Mouse (Mus musculus) brain, embryonic 14.5 days (tissue): ENCODE results near the gene Zbtb9.

Source experiments
- CTCF ChIP-seq: fragments of 200-500 bp; IDR thresholded peaks from 2 replicates; pipeline ENCODE4 v1.5.1; 2012; ENCODE audit warnings: inconsistent platforms, mild to moderate bottlenecking, moderate library complexity, borderline replicate concordance; ENCODE audit not compliant: insufficient read depth, insufficient read length; ENCODE audit errors: extremely low read depth
- POLR2A ChIP-seq: fragments of 200-500 bp; IDR thresholded peaks from 2 replicates; pipeline ENCODE4 v1.6.1; 2012; ENCODE audit warnings: mild to moderate bottlenecking, inconsistent platforms, borderline replicate concordance; ENCODE audit not compliant: poor library complexity, insufficient read depth, insufficient read length, severe bottlenecking; ENCODE audit errors: extremely low read depth

DNA sequence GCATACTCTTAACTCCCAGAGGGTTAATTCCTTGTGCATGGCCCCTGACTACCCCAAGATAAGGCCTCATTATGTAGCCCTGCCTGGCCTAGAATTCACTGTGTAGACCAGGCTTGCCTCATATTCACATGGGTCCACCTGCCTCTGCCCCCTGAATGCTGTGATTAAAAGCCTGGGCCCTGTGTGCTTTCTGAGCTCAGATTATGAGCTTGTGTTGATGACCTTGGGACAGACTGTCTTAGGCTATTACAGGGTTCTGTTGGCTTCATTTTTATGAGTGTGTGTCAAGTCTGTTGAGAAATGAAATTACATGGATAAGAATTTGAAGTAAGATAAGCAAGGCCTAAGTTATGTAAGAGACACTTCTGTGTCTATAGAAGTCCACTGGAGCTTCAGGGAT lies 17.6 kb downstream of the Zbtb9 start:
- TF ChIP-seq POLR2A (no peak), CTCF (no peak)
